Mouse (Mus musculus) adrenal gland, postnatal 4 days (tissue): Measurements from ENCODE around the gene Pqlc3. TPM values are rescaled to one million over a fixed set of nuclear protein-coding genes. Genes with fewer than 3 reads are reported as not detected.
"Not testable (repeated sequence)": the region's sequence is repeated elsewhere in the genome, so short reads cannot be mapped to it uniquely, and the experiment has no call there.

ENCODE experiments used
- DNase-seq, 2 experiments: peaks; one replicate each; pipeline ENCODE4 v3.0.0; 2021 to 2022; ENCODE audit warnings: low spot score in 2 of 2, mixed read lengths in 2 of 2
- long read RNA-seq, 2 experiments: library from polyadenylated mRNA; stranded (forward); transcript quantifications; one replicate each; pipeline ENCODE4 v2.0.0; 2021
- total RNA-seq, 2 experiments: library from RNA; stranded (reverse); gene quantifications; 2 replicates each; pipeline ENCODE4 v1.2.3; 2021

Pqlc3 gene
- total RNA-seq, result 1 to 10 TPM; 4.4 to 5.7 TPM
- long read RNA-seq, experiment 1, partial matches to known transcripts, result 0 of 2 reads
- long read RNA-seq, experiment 1, other reads (novel, unspliced or antisense), result 0 of 2 reads
- long read RNA-seq, experiment 2, transcript Pqlc3-201 (7 exons, 1,928 nt), result major isoform, 6 of 8 reads
- long read RNA-seq, experiment 2, partial matches to known transcripts, result 2 of 8 reads
- long read RNA-seq, experiment 2, other reads (novel, unspliced or antisense), result 0 of 8 reads

DNA sequence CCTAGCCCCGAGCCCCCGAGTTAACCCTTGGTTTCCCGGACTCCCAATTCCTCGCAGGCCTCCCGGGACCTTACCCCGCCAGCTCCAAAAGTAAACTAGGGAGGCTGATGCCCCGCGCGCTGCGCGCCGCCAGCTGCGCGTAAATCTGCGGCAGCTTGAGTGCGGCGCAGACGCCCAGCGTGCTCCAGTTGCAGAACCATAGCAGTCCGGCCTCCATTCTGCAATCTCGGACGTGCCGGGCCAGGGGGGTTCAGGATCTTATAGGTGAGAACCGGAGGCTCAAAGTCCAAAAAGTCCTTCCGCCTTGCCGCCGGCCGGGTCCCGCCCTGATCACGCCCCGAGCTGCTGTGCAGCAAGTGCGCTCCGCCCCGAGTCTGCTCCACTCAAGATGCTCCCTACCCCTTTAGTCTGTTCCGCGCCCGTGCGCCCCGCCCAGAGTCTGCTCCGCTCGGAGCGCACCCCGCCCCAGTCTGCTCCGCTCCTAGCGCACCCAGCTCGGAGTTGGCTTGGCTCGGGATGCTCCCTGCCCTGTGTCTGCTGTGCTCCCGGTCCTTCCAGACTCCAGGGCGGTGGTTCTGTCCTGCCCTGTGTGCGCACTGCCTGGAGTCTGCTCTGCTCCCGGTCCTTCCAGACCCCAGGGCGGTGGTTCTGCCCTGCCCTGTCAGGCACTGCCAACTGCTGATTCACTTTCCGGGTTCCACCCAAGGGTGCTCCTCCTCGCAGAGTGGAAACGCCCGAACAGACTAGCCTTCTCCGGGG lies at the start of gene Pqlc3:
Pqlc3 (minus strand) TSS at position 670 of the 759 bp plus-strand sequence.
- DNase-seq, result peak; percentile 62 to 66

DNA sequence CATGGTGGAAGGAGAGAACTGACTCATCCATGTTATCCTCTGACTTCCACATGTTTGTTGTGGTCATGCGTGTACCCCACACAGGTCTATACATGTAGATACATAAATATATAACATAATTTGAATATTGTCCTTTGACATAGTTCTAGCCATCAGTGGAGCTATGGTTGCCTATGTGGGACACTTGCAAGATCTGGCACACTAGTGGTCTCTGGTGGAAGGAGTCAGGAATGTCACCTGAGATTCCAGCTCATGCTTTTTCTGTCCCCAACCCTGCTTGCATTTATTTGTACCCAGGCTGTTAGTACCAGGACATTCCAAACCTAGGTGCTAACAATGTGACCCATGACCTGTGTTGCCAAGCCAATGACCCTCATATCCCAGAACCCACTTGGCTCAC lies 49.6 kb upstream of the Pqlc3 start:
- no peak for DNase-seq

- no peak for DNase-seq
Measured at GRCm38 (mm10) chr12:17048979-17049612, 48.9 kb upstream of the Pqlc3 start.

DNA sequence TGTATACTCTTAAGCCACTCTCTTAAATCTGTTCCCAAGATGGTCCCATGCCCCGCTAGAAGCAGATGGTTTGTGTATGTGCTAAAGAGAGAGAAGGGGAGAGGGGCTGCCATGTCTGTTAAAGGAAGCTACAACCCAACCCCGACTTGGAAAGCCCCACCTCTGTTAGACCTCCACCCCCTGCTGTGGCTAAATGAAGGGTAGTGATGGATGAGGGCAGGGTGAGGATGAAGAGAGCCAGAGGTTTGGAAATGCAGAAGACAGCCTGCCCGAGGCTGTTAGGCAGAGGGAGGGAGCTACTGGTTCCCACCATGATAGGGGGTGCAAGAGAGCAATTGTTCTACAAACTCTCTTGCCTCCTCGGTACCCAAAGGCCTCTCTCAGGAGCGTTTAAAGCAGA lies 43.1 kb upstream of the Pqlc3 start:
- no peak for DNase-seq

- DNase-seq, result no peak
Measured at GRCm38 (mm10) chr12:17040567-17040966, 40.4 kb upstream of the Pqlc3 start.

DNA sequence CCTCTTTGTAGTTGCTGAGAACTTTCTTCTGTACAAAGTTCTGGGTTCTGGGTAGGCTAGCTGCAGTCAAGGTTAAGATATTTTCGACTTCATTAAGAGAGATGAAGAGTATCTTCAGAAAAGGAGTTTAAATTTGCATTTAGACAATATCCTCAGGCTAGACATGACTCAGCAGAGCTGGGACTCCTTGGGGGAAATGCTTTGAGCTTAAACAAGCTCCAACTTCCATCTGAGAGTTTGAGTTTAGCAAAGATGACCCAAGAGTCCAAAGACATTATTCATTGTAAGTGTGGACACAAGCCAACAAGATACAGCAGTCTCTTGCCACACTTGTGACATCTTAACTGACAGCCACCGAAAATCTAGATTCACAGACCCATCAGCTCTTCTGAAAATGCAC lies 39.2 kb upstream of the Pqlc3 start:
- DNase-seq, result no peak

GRCm38 (mm10) chr12:17038246-17038645 lies 38.0 kb upstream of the Pqlc3 start:
- DNase-seq, result no peak

DNA sequence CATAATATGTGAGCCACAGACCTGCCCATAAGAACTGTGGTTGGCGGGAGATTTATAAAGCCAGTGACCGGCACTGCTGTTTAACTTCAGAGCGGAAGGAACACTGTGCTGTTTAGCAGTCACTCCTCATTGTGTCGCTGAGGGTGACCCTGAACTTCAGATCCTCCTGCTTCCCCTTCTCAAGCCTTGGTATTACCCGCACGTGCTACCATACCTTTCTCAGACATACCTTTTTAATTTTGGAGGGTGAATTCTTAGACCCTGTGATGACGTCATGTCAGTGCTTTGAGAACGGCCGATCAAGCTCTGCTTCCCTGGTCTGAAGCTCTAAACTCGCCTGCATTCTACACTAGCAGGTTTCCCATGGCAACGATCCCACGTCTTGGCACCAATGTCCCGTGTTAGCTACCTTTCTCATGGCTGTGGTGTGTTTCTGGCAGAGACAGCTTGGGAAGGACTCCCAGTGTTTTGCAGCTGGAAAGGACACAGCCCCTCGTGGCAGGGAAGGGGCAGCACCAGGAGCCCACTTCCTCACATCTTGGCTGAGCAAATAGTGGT lies 36.9 kb upstream of the Pqlc3 start:
- DNase-seq, result no peak

GRCm38 (mm10) chr12:17036532-17036931 lies 36.3 kb upstream of the Pqlc3 start:
- DNase-seq, result no peak

- DNase-seq, result no peak
Measured at GRCm38 (mm10) chr12:17035128-17035527, 34.9 kb upstream of the Pqlc3 start.

DNA sequence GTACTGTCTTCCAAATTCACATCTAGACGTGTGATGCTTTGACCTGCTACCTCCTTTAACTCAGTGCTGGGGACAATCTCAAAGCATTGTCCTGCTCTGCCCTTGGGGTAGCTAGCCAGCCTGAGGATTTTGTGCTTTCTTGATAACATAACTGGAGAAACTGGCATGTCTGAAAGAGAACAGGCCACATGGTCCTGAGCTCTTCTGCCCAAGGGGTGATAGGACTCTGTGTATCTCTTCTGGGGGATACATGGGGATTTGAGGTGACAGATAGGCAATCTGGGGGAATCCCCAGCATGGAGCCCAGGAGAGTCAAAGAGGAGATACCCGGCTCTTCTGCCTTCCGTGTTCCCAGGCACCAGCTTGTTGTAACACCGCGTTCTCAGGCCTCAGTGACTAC lies 34.5 kb upstream of the Pqlc3 start:
- no peak for DNase-seq

- DNase-seq, result no peak
Measured at GRCm38 (mm10) chr12:17033464-17033841, 33.2 kb upstream of the Pqlc3 start.

GRCm38 (mm10) chr12:17032694-17033463 lies 32.7 kb upstream of the Pqlc3 start:
- DNase-seq, result peak; percentile 32 to 57

- DNase-seq, result no peak
Measured at GRCm38 (mm10) chr12:17024554-17025110, 24.4 kb upstream of the Pqlc3 start.

DNA sequence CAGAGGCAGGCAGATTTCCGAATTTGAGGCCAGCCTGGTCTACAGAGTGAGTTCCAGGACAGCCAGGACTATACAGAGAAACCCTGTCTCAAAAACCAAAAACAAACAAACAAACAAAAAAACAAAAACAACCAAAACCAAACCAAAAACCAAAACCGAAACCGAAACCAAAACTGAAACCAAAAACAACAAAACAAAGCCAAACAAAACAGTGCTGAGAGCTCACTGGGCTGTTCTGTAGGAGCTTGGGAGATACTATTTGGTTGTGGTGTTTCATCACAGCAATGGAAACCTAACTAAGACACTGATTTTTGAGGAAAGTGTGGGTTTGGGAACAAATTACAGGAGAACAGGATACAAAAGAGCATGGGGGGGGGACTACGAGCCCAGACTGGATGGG lies 21.9 kb upstream of the Pqlc3 start:
- DNase-seq, result no peak

- DNase-seq, result not testable (repeated sequence)
Measured at GRCm38 (mm10) chr12:17021125-17021524, 20.9 kb upstream of the Pqlc3 start.

- DNase-seq, result no peak
Measured at GRCm38 (mm10) chr12:17018468-17018867, 18.3 kb upstream of the Pqlc3 start.

DNA sequence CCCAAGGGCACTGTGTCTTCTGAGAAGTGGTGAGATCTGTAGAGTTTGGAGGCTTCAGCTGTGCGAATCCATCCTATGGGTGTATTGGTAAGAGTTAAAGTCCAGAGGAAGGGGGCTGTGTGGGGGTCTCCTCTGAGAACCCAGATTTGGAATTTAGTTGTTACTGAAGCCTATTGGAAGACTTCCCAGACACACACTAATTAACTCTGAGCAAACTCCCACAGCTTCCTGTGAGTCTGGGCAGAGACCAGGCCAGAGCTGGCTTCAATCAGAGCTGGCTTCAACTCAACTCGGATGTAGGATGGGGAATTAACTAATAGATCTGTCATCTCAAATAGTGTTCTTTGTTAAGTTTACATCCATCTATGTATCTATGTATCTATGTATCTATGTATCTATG lies 15.5 kb upstream of the Pqlc3 start:
- no peak for DNase-seq

- no peak for DNase-seq
Measured at GRCm38 (mm10) chr12:17012067-17012899, 12.1 kb upstream of the Pqlc3 start.
